Mouse (Mus musculus): Measurements from ENCODE around the gene Syt16.

DNA sequence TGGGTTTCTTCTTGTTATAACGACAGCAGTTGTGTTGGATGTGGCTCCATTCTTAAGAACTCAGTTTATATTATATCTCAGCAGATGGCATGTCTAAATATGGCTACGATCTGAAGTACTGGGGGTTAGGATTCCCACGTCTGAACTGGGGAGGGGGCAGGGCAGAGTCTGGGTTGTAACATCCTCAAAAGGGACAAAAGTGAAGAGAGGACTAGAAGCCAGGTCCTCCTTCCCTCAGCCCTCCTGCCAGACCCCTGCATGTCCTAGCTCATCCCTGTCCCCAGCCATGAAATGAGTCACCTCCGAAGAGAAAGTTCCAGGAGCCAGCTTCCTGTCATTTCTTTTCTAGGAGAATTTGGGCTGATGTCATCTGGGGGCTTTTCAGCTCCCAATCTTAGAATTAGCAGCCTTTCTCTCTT lies 111.2 kb downstream of the Syt16 start:
- TF ChIP-seq EP300 (IDR thresholded peaks at IDR 0.05; ENCODE audit: low read depth) (no peak), CTCF (IDR thresholded peaks at IDR 0.05; ENCODE audit: low read depth) (no peak)
